Mouse (Mus musculus): ENCODE results near the gene Esp15. TPM values are rescaled to one million over a fixed set of nuclear protein-coding genes. Genes with fewer than 3 reads are reported as not detected.
"Not testable (repeated sequence)": the region's sequence is repeated elsewhere in the genome, so short reads cannot be mapped to it uniquely, and the experiment has no call there.

The Esp15 gene
- not detected for polyA plus RNA-seq (2012; fragmentation: generic; extraction: Trizol)
- long read RNA-seq, experiment 1, result 0 reads
- long read RNA-seq, experiment 2, result 0 reads

GRCm38 (mm10) chr17:39640654-39641053 is at the start of gene Esp15:
Gene Esp15 (plus strand): TSS chr17:39640954.
- not testable (repeated sequence) for H3ac ChIP-seq (ENCODE audit: control insufficient read depth, insufficient read length, low read depth); H3K79me3 ChIP-seq (ENCODE audit: low read depth); H3K4me3 ChIP-seq (ENCODE audit: insufficient read depth, poor library complexity, severe bottlenecking); H3K36me3 ChIP-seq (ENCODE audit: control insufficient read depth, insufficient read depth); H3K27me3 ChIP-seq (ENCODE audit: control insufficient read depth, insufficient read depth, insufficient read length); H3K79me2 ChIP-seq (ENCODE audit: control insufficient read depth, insufficient read depth)

- no peaks in the 10 kb centered on the region for H3K36me3 ChIP-seq (ENCODE audit: control insufficient read depth, insufficient read depth)
- no peaks in the 10 kb centered on the region for H3K79me2 ChIP-seq (ENCODE audit: control insufficient read depth, insufficient read depth)
- no peaks in the 10 kb centered on the region for H3K79me3 ChIP-seq (ENCODE audit: low read depth)
- H3K27me3 ChIP-seq (ENCODE audit: control insufficient read depth, insufficient read depth, insufficient read length), result no peaks in the 10 kb centered on the region
- no peak for TF ChIP-seq MAX (IDR thresholded peaks at IDR 0.05)
- no peak for TF ChIP-seq MYOG (IDR thresholded peaks at IDR 0.05; ENCODE audit: control insufficient read depth, extremely low read depth, insufficient read length)
- TF ChIP-seq MYOD1 (IDR thresholded peaks at IDR 0.05; ENCODE audit: control insufficient read depth, insufficient read length, low read depth), result no peak
- TF ChIP-seq CEBPB (IDR thresholded peaks at IDR 0.05; ENCODE audit: low read depth), result no peak
- TF ChIP-seq FOSL1 (IDR thresholded peaks at IDR 0.05; ENCODE audit: insufficient read depth, low read length, poor library complexity, severe bottlenecking), result no peak
- no peak for TF ChIP-seq USF1 (IDR thresholded peaks at IDR 0.05; ENCODE audit: low read depth)
- no peak for TF ChIP-seq CTCF (IDR thresholded peaks at IDR 0.05; ENCODE audit: control insufficient read depth, insufficient read depth, insufficient read length)
- H3K4me3 ChIP-seq (ENCODE audit: insufficient read depth, poor library complexity, severe bottlenecking), result no peak overlapping the region
- H3ac ChIP-seq (ENCODE audit: control insufficient read depth, insufficient read length, low read depth), result no peak overlapping the region
Observed at GRCm38 (mm10) chr17:39591550-39591949, 49.2 kb upstream of the Esp15 start.

Other genes starting within 250 kb of the Esp15 start
- not detected for gene Esp18, start 234.6 kb upstream of the Esp15 start, polyA plus RNA-seq (2012; fragmentation: generic; extraction: Trizol)
- gene Esp16, start 104.8 kb upstream of the Esp15 start, polyA plus RNA-seq (2012; fragmentation: generic; extraction: Trizol), result not detected

All from C2C12 (cell line).